Mouse (Mus musculus): ENCODE data around the gene A430078G23Rik.
"Not testable (repeated sequence)": the region's sequence is repeated elsewhere in the genome, so short reads cannot be mapped to it uniquely, and the experiment has no call there.

- TF ChIP-seq CTCF (IDR thresholded peaks at IDR 0.05; ENCODE audit: borderline replicate concordance, insufficient read depth, low read depth, low read length); POLR2A (IDR thresholded peaks at IDR 0.05; ENCODE audit: borderline replicate concordance, insufficient read depth, low read length): not testable (repeated sequence)
Observed at GRCm38 (mm10) chr8:3313417-3313816, 39.8 kb upstream of the A430078G23Rik start.
